Mouse (Mus musculus) CD8-positive naive resting alpha-beta T cell, adult 2 months (primary cell): Measurements from ENCODE around the gene Cavin1.
A peak's percentile ranks its signal among the peaks of the same experiment; 100 is the strongest.

Experiments used
- DNase-seq, 2 experiments: peaks; one replicate each; pipeline ENCODE4 v3.0.0; 2022; ENCODE audit warnings: low read depth in 2 of 2, low spot score in 2 of 2

The Cavin1 gene

GRCm38 (mm10) chr11:100958613-100959463 is 11.8 kb downstream of the Cavin1 start:
- DNase-seq: no peak

- DNase-seq: no peak
Measured at GRCm38 (mm10) chr11:100957915-100958469, 12.7 kb downstream of the Cavin1 start.

- peak; percentile 62 to 72 for DNase-seq
Measured at GRCm38 (mm10) chr11:100957244-100957643, 13.4 kb downstream of the Cavin1 start.

- no peak for DNase-seq
Measured at GRCm38 (mm10) chr11:100949540-100949939, 21.1 kb downstream of the Cavin1 start.

GRCm38 (mm10) chr11:100948317-100948716 is 22.4 kb downstream of the Cavin1 start:
- no peak for DNase-seq

GRCm38 (mm10) chr11:100947548-100947947 is 23.1 kb downstream of the Cavin1 start:
- no peak for DNase-seq

- DNase-seq: no peak
Measured at GRCm38 (mm10) chr11:100946862-100947261, 23.8 kb downstream of the Cavin1 start.

GRCm38 (mm10) chr11:100942388-100942787 is 28.3 kb downstream of the Cavin1 start:
- DNase-seq: no peak

GRCm38 (mm10) chr11:100939512-100940151 is 31.1 kb downstream of the Cavin1 start, which contains the start of gene Stat3:
Gene Stat3 (minus strand): TSS chr11:100939540.
- DNase-seq: peak; percentile 98 to 99

GRCm38 (mm10) chr11:100938711-100939511 is 31.8 kb downstream of the Cavin1 start:
- no peak for DNase-seq

- DNase-seq: no peak
Measured at GRCm38 (mm10) chr11:100938112-100938511, 32.6 kb downstream of the Cavin1 start.

- DNase-seq: no peak
Measured at GRCm38 (mm10) chr11:100937295-100937694, 33.4 kb downstream of the Cavin1 start.

- DNase-seq: no peak
Measured at GRCm38 (mm10) chr11:100935373-100936355, 35.0 kb downstream of the Cavin1 start.

GRCm38 (mm10) chr11:100931254-100931921 is 39.3 kb downstream of the Cavin1 start:
- DNase-seq: peak; percentile 45 to 69

GRCm38 (mm10) chr11:100930611-100931010 is 40.1 kb downstream of the Cavin1 start:
- DNase-seq: no peak

- no peak for DNase-seq
Measured at GRCm38 (mm10) chr11:100927386-100927785, 43.3 kb downstream of the Cavin1 start.

- no peak for DNase-seq
Measured at GRCm38 (mm10) chr11:100924386-100924919, 46.2 kb downstream of the Cavin1 start.

GRCm38 (mm10) chr11:100920887-100921624 is 49.6 kb downstream of the Cavin1 start:
- DNase-seq: no peak
